Mouse (Mus musculus): ENCODE results near the gene Tctex1d1.

Tctex1d1 gene

GRCm38 (mm10) chr4:102978440-102978839, at the start of gene Tctex1d1:
Tctex1d1 (plus strand) TSS chr4:102978606.
- DNase-seq = peak; percentile 86

- DNase-seq = no peak
Measured at GRCm38 (mm10) chr4:102929491-102929890, 48.9 kb upstream of the Tctex1d1 start.

GRCm38 (mm10) chr4:102930679-102931078, 47.7 kb upstream of the Tctex1d1 start:
- peak; percentile 80 for DNase-seq

- peak; percentile 65 for DNase-seq
Measured at GRCm38 (mm10) chr4:102940266-102940665, 38.1 kb upstream of the Tctex1d1 start.

GRCm38 (mm10) chr4:102940738-102941137, 37.7 kb upstream of the Tctex1d1 start:
- DNase-seq = peak; percentile 42

- DNase-seq = peak; percentile 4
Measured at GRCm38 (mm10) chr4:102944325-102944724, 34.1 kb upstream of the Tctex1d1 start.

GRCm38 (mm10) chr4:102952476-102952875, 25.9 kb upstream of the Tctex1d1 start:
- DNase-seq = no peak

- no peak for DNase-seq
Measured at GRCm38 (mm10) chr4:102955294-102955956, 23.0 kb upstream of the Tctex1d1 start.

- DNase-seq = no peak
Measured at GRCm38 (mm10) chr4:102959409-102959808, 19.0 kb upstream of the Tctex1d1 start.

- no peak for DNase-seq
Measured at GRCm38 (mm10) chr4:102964174-102964573, 14.2 kb upstream of the Tctex1d1 start.

GRCm38 (mm10) chr4:102967811-102968210, 10.6 kb upstream of the Tctex1d1 start:
- no peak for DNase-seq

- peak; percentile 56 for DNase-seq
Measured at GRCm38 (mm10) chr4:102969599-102969998, 8.8 kb upstream of the Tctex1d1 start.

- DNase-seq = peak; percentile 78
Measured at GRCm38 (mm10) chr4:102971159-102971558, 7.2 kb upstream of the Tctex1d1 start.

- DNase-seq = no peak
Measured at GRCm38 (mm10) chr4:102972071-102972470, 6.3 kb upstream of the Tctex1d1 start.

GRCm38 (mm10) chr4:102974172-102974571, 4.2 kb upstream of the Tctex1d1 start:
- DNase-seq = peak; percentile 66

- no peak for DNase-seq
Measured at GRCm38 (mm10) chr4:102976290-102977275, 1.8 kb upstream of the Tctex1d1 start.

- DNase-seq = no peak
Measured at GRCm38 (mm10) chr4:102977778-102978321, 556 bp upstream of the Tctex1d1 start.

- DNase-seq = no peak
Measured at GRCm38 (mm10) chr4:102979385-102979784, 979 bp downstream of the Tctex1d1 start.

- DNase-seq = no peak
Measured at GRCm38 (mm10) chr4:102981709-102982108, 3.3 kb downstream of the Tctex1d1 start.

- DNase-seq = peak; percentile 84
Measured at GRCm38 (mm10) chr4:102986173-102986572, 7.8 kb downstream of the Tctex1d1 start.

- DNase-seq = peak; percentile 81
Measured at GRCm38 (mm10) chr4:102986917-102987316, 8.5 kb downstream of the Tctex1d1 start.

GRCm38 (mm10) chr4:102987325-102987724, 8.9 kb downstream of the Tctex1d1 start:
- peak; percentile 76 for DNase-seq

- DNase-seq = no peak
Measured at GRCm38 (mm10) chr4:102987756-102988155, 9.3 kb downstream of the Tctex1d1 start.
